Mouse (Mus musculus): ENCODE results near the gene Impdh2. TPM values are rescaled to one million over a fixed set of nuclear protein-coding genes. Genes with fewer than 3 reads are reported as not detected.

Impdh2 gene
- 10 to 100 TPM; 61.3 to 63.7 TPM for total RNA-seq (2021)
- long read RNA-seq, experiment 1, transcript Impdh2-201 (14 exons, 1,858 nt), result major isoform, 23 of 35 reads
- long read RNA-seq, experiment 1, partial matches to known transcripts, result 2 of 35 reads
- long read RNA-seq, experiment 1, other reads (novel, unspliced or antisense), result 9 of 35 reads
- long read RNA-seq, experiment 2, transcript Impdh2-201 (14 exons, 1,858 nt), result major isoform, 45 of 56 reads
- long read RNA-seq, experiment 2, partial matches to known transcripts, result 2 of 56 reads
- long read RNA-seq, experiment 2, other reads (novel, unspliced or antisense), result 8 of 56 reads

GRCm38 (mm10) chr9:108560227-108560841, at the start of gene Impdh2:
Gene Impdh2, plus strand, starts transcription at chr9:108560286.
- H3K27ac ChIP-seq, result peak within 1 kb of the TSS; percentile 79
- TF ChIP-seq CTCF (conservative IDR thresholded peaks at IDR 0.05), result 0 out of 2 replicates have a peak, but pooled peaks have one; percentile 12
- peak; percentile 94 to 96 for DNase-seq (ENCODE audit: low spot score in 2 of 2)
- H3K4me3 ChIP-seq, result peak within 1 kb of the TSS; percentile 59

- Histone ChIP-seq H3K27ac (peak within 1 kb of the TSS; percentile 94), H3K4me3 (peak within 1 kb of the TSS; percentile 91)
- peak; percentile 44 for TF ChIP-seq CTCF (conservative IDR thresholded peaks at IDR 0.05)
- DNase-seq (ENCODE audit: low spot score in 2 of 2), result peak; percentile 92 to 95
These were observed 43.5 kb upstream of the Impdh2 start, which contains the start of gene Qrich1 for GRCm38 (mm10) chr9:108516380-108517251. Gene Qrich1, plus strand, starts transcription at chr9:108516806.

GRCm38 (mm10) chr9:108517253-108517930, 42.7 kb upstream of the Impdh2 start:
- H3K27ac ChIP-seq, result peak overlapping the region; percentile 94
- TF ChIP-seq CTCF (conservative IDR thresholded peaks at IDR 0.05), result no peak
- peak; percentile 72 to 81 for DNase-seq (ENCODE audit: low spot score in 2 of 2)
- H3K4me3 ChIP-seq, result peak overlapping the region; percentile 91

GRCm38 (mm10) chr9:108517931-108518332, 42.2 kb upstream of the Impdh2 start:
- DNase-seq (ENCODE audit: low spot score in 2 of 2), result peak; percentile 49 to 58
- TF ChIP-seq CTCF (conservative IDR thresholded peaks at IDR 0.05), result peak; percentile 28
- Histone ChIP-seq H3K4me3 (peak overlapping the region; percentile 91), H3K27ac (peak overlapping the region; percentile 94)

- TF ChIP-seq CTCF (conservative IDR thresholded peaks at IDR 0.05), result no peak
- Histone ChIP-seq H3K27ac (no peak overlapping the region), H3K4me3 (no peak overlapping the region)
- DNase-seq (ENCODE audit: low spot score in 2 of 2), result no peak
These were observed 38.5 kb upstream of the Impdh2 start for GRCm38 (mm10) chr9:108521604-108522003.

- no peak overlapping the region for H3K27ac ChIP-seq
- no peak overlapping the region for H3K4me3 ChIP-seq
- DNase-seq (ENCODE audit: low spot score in 2 of 2), result no peak
- TF ChIP-seq CTCF (conservative IDR thresholded peaks at IDR 0.05), result no peak
These were observed 36.7 kb upstream of the Impdh2 start for GRCm38 (mm10) chr9:108523341-108523740.

- Histone ChIP-seq H3K27ac (no peak overlapping the region), H3K4me3 (no peak overlapping the region)
- DNase-seq (ENCODE audit: low spot score in 2 of 2), result no peak
- no peak for TF ChIP-seq CTCF (conservative IDR thresholded peaks at IDR 0.05)
These were observed 34.7 kb upstream of the Impdh2 start for GRCm38 (mm10) chr9:108525400-108525799.

GRCm38 (mm10) chr9:108530954-108531353, 29.1 kb upstream of the Impdh2 start:
- Histone ChIP-seq H3K4me3 (no peak overlapping the region), H3K27ac (no peak overlapping the region)
- no peak for DNase-seq (ENCODE audit: low spot score in 2 of 2)
- no peak for TF ChIP-seq CTCF (conservative IDR thresholded peaks at IDR 0.05)

GRCm38 (mm10) chr9:108531496-108531895, 28.6 kb upstream of the Impdh2 start:
- TF ChIP-seq CTCF (conservative IDR thresholded peaks at IDR 0.05), result no peak
- Histone ChIP-seq H3K27ac (no peak overlapping the region), H3K4me3 (no peak overlapping the region)
- DNase-seq (ENCODE audit: low spot score in 2 of 2), result no peak

GRCm38 (mm10) chr9:108540846-108541245, 19.2 kb upstream of the Impdh2 start:
- TF ChIP-seq CTCF (conservative IDR thresholded peaks at IDR 0.05), result no peak
- DNase-seq (ENCODE audit: low spot score in 2 of 2), result no peak
- Histone ChIP-seq H3K4me3 (no peak overlapping the region), H3K27ac (no peak overlapping the region)

- H3K27ac ChIP-seq, result peak overlapping the region; percentile 19; the same call in 1 of the 2 replicates
- no peak for DNase-seq (ENCODE audit: low spot score in 2 of 2)
- TF ChIP-seq CTCF (conservative IDR thresholded peaks at IDR 0.05), result no peak
- no peak overlapping the region for H3K4me3 ChIP-seq
These were observed 14.1 kb upstream of the Impdh2 start for GRCm38 (mm10) chr9:108545986-108546385.

GRCm38 (mm10) chr9:108546875-108547274, 13.2 kb upstream of the Impdh2 start:
- no peak for DNase-seq (ENCODE audit: low spot score in 2 of 2)
- no peak overlapping the region for H3K4me3 ChIP-seq
- peak overlapping the region; percentile 25; the same call in 1 of the 2 replicates for H3K27ac ChIP-seq
- TF ChIP-seq CTCF (conservative IDR thresholded peaks at IDR 0.05), result no peak
